Mouse (Mus musculus): Measurements from ENCODE around the gene Pnliprp2.

DNA sequence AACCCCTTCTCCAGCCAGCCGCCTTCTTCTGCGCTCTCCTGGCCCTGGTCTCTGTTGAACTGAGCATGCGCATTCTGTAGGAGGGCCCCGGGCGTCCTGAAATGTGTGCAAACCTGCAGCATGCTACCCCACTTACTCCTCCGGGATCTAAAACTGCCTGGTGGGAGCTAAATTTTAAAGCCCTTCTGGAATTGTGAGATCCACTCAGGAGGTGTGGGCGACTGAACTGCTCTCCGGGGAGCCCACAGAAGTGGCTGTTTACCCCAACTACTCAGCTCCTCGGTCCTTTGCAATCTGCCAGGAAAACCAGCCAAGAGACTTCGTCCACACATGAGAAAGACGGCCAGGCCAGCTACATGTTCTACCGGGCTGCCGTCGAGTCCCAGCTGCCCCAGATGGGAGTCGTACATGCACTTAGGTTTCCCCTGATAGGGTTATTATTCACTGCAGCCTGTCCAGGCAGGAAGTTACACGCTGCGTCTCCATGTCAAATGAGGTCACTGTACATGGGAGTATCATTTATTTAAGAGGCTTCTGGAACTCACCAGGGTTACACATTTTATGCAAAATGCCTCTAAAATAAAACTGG is 57.0 kb downstream of the Pnliprp2 start:
- TF ChIP-seq CTCF (IDR thresholded peaks at IDR 0.05) (no peak), EP300 (IDR thresholded peaks at IDR 0.05) (no peak)

All from lung, postnatal 0 days (tissue).